Mouse (Mus musculus) myocyte (in vitro differentiated cells): ENCODE measurements around the gene Dpm1.

Source experiments
- CEBPB ChIP-seq: IDR thresholded peaks from 2 replicates; pipeline ENCODE4 v1.6.1; 2011; ENCODE audit warnings: mild to moderate bottlenecking, moderate library complexity; ENCODE audit not compliant: poor library complexity, insufficient read depth, severe bottlenecking
- E2F4 ChIP-seq: IDR thresholded peaks from one replicate; pipeline ENCODE4 v1.6.1; 2011; ENCODE audit warnings: mild to moderate bottlenecking, control low read depth, moderate library complexity; ENCODE audit not compliant: insufficient read depth
- MAX ChIP-seq: IDR thresholded peaks from one replicate; pipeline ENCODE4 v1.6.1; 2011; ENCODE audit warnings: low read depth, mild to moderate bottlenecking, control low read depth
- MYOD1 ChIP-seq, 3 experiments: IDR thresholded peaks; one replicate each; pipeline ENCODE4 v1.6.1; 2011; ENCODE audit warnings: control low read depth in 2 of 3, low read depth in 2 of 3, mild to moderate bottlenecking in 2 of 3, moderate library complexity in 1 of 3; ENCODE audit not compliant: insufficient read length in 2 of 3, control insufficient read depth in 1 of 3
- MYOG ChIP-seq, 3 experiments: IDR thresholded peaks; one replicate each; pipeline ENCODE4 v1.6.1; 2011; ENCODE audit warnings: control low read depth in 2 of 3, low read depth in 2 of 3, mild to moderate bottlenecking in 2 of 3; ENCODE audit not compliant: insufficient read length in 2 of 3, control insufficient read depth in 1 of 3, insufficient read depth in 1 of 3
- POLR2A ChIP-seq: IDR thresholded peaks from one replicate; pipeline ENCODE4 v1.6.1; 2011; ENCODE audit warnings: low read depth, mild to moderate bottlenecking, control low read depth, moderate library complexity; ENCODE audit not compliant: insufficient read length
- POLR2AphosphoS2 ChIP-seq: IDR thresholded peaks from one replicate; pipeline ENCODE4 v1.6.1; 2011; ENCODE audit warnings: low read depth, control low read depth; ENCODE audit not compliant: insufficient read length
- TCF12 ChIP-seq: IDR thresholded peaks from one replicate; pipeline ENCODE4 v1.6.1; 2011; ENCODE audit warnings: mild to moderate bottlenecking, control low read depth; ENCODE audit not compliant: poor library complexity, insufficient read depth, severe bottlenecking
- TCF3 ChIP-seq: IDR thresholded peaks from one replicate; pipeline ENCODE4 v1.6.1; 2011; ENCODE audit warnings: low read depth, control low read depth; ENCODE audit not compliant: insufficient read length
- USF1 ChIP-seq: IDR thresholded peaks from one replicate; pipeline ENCODE4 v1.6.1; 2011; ENCODE audit warnings: low read depth, mild to moderate bottlenecking, control low read depth, moderate library complexity

DNA sequence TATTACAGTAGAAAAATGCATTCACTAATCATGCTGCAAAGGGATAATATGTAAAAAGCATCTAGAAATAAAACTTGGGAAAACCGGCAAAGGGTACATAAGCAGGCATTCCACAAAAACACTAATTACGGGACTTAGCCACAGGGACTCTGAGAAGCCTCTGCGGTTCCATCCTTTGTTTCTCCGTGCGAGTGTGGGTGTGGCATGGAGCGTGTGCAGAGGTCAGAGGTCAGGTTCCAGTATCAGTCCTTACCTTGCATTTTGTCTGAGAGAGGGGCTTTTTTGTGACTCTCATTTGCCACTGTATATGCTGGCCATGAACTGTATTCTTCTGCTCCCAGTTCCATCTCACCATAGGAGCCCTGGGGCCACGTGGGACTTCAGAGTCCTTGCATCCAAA, 54.4 kb downstream of the Dpm1 start:
- no peak for TF ChIP-seq MAX
- TF ChIP-seq POLR2A = no peak
- peak; percentile 14 for TF ChIP-seq POLR2AphosphoS2
- TF ChIP-seq TCF12 = no peak
- TF ChIP-seq USF1 = no peak
- TF ChIP-seq CEBPB = no peak
- TF ChIP-seq MYOG (IDR thresholded peaks at IDR 0.05; ENCODE audit: control insufficient read depth in 1 of 3, insufficient read depth in 1 of 3, insufficient read length in 2 of 3, low read depth in 2 of 3) = no peak
- no peak for TF ChIP-seq E2F4
- no peak for TF ChIP-seq MYOD1 (IDR thresholded peaks at IDR 0.05; ENCODE audit: control insufficient read depth in 1 of 3, insufficient read length in 2 of 3, low read depth in 2 of 3)
- no peak for TF ChIP-seq TCF3
